Mouse (Mus musculus): ENCODE results near the gene Ak1. TPM values are rescaled to one million over a fixed set of nuclear protein-coding genes. Genes with fewer than 3 reads are reported as not detected.

The Ak1 gene
- polyA plus RNA-seq, 2 experiments from 2014 or later = 0.16 to 0.48 TPM

Other genes starting within 250 kb of the Ak1 start
- gene 1110008P14Rik, start 239.8 kb upstream of the Ak1 start, polyA plus RNA-seq (2017; shearing (Covaris generic)) = 10 to 100 TPM; 70.3 to 75.4 TPM
- not detected for gene Lcn2, start 233.5 kb upstream of the Ak1 start, polyA plus RNA-seq (2017; shearing (Covaris generic))
- 1 to 10 TPM; 1.0 to 1.6 TPM for gene Ptges2, start 225.9 kb upstream of the Ak1 start, polyA plus RNA-seq (2017; shearing (Covaris generic))
- gene Naif1, start 171.3 kb upstream of the Ak1 start, polyA plus RNA-seq (2017; shearing (Covaris generic)) = 1 to 10 TPM; 5.2 TPM
- 1 to 10 TPM; 3.3 to 4.0 TPM for gene Slc25a25, start 170.3 kb upstream of the Ak1 start, polyA plus RNA-seq (2017; shearing (Covaris generic))
- gene Fam102a, start 86.4 kb upstream of the Ak1 start, polyA plus RNA-seq (2017; shearing (Covaris generic)) = 10 to 100 TPM; 40.3 to 47.5 TPM
- 100 to 1,000 TPM; 107 to 124 TPM for gene Dpm2, start 50.9 kb upstream of the Ak1 start, polyA plus RNA-seq (2017; shearing (Covaris generic))
- not detected for gene Pip5kl1, start 47.0 kb upstream of the Ak1 start, polyA plus RNA-seq (2017; shearing (Covaris generic))
- not detected for gene 9430097D07Rik, start 46.1 kb upstream of the Ak1 start, polyA plus RNA-seq (2017; shearing (Covaris generic))
- 10 to 100 TPM; 30.7 to 39.8 TPM for gene St6galnac4, start 34.7 kb upstream of the Ak1 start, polyA plus RNA-seq (2017; shearing (Covaris generic))
- 1 to 10 TPM; 2.5 to 3.4 TPM for gene St6galnac6, start 22.0 kb upstream of the Ak1 start, polyA plus RNA-seq (2017; shearing (Covaris generic))
- gene Eng, start 24.8 kb downstream of the Ak1 start, polyA plus RNA-seq (2017; shearing (Covaris generic)) = not detected
- 1 to 10 TPM; 3.8 to 6.2 TPM for gene Fpgs, start 82.4 kb downstream of the Ak1 start, polyA plus RNA-seq (2017; shearing (Covaris generic))
- 10 to 100 TPM; 26.2 to 26.4 TPM for gene Cdk9, start 91.3 kb downstream of the Ak1 start, polyA plus RNA-seq (2017; shearing (Covaris generic))
- gene Sh2d3c, start 99.3 kb downstream of the Ak1 start, polyA plus RNA-seq (2017; shearing (Covaris generic)) = 10 to 100 TPM; 62.2 to 84.6 TPM
- under 1 TPM in 1 of 2 experiments, not detected in 1; 0.99 TPM for gene 6330409D20Rik, start 119.3 kb downstream of the Ak1 start, polyA plus RNA-seq (2017; shearing (Covaris generic))
- gene Tor2a, start 135.5 kb downstream of the Ak1 start, polyA plus RNA-seq (2017; shearing (Covaris generic)) = 10 to 100 TPM; 58.9 to 62.2 TPM
- gene Ttc16, start 153.9 kb downstream of the Ak1 start, polyA plus RNA-seq (2017; shearing (Covaris generic)) = under 1 TPM; 0.61 to 0.65 TPM
- gene Ptrh1, start 154.0 kb downstream of the Ak1 start, polyA plus RNA-seq (2017; shearing (Covaris generic)) = 1 to 10 TPM; 4.9 to 6.3 TPM
- gene Cfap157, start 162.7 kb downstream of the Ak1 start, polyA plus RNA-seq (2017; shearing (Covaris generic)) = not detected
- gene Stxbp1, start 225.5 kb downstream of the Ak1 start, polyA plus RNA-seq (2017; shearing (Covaris generic)) = 1 to 10 TPM; 2.4 to 2.9 TPM

Data from activated CD4-positive, CD25-positive, alpha-beta regulatory T cell, adult 4 months (primary cell).